Mouse (Mus musculus) thymus, adult 2 months (tissue): ENCODE measurements around the gene Tuba8. TPM values are rescaled to one million over a fixed set of nuclear protein-coding genes. Genes with fewer than 3 reads are reported as not detected.

Source experiments
- DNase-seq: peaks from one replicate; pipeline ENCODE4 v3.0.0; 2021
- H3K27ac ChIP-seq: fragments of 200-500 bp; 2 replicates; pipeline ENCODE4 v1.5.1; 2012; ENCODE audit warnings: low read length, control low read depth; ENCODE audit not compliant: control insufficient read depth, insufficient read depth
- H3K27me3 ChIP-seq: fragments of 200-500 bp; 2 replicates; pipeline ENCODE4 v1.6.1; 2012; ENCODE audit warnings: mild to moderate bottlenecking, low read length, moderate library complexity, mixed read lengths; ENCODE audit not compliant: control insufficient read depth, insufficient read depth
- H3K36me3 ChIP-seq: fragments of 200-500 bp; 2 replicates; pipeline ENCODE4 v1.6.1; 2012; ENCODE audit warnings: mild to moderate bottlenecking, low read length, moderate library complexity; ENCODE audit not compliant: control insufficient read depth, insufficient read depth
- H3K4me1 ChIP-seq: fragments of 200-500 bp; replicated peaks from 2 replicates; pipeline ENCODE4 v1.6.1; 2012; ENCODE audit warnings: low read length; ENCODE audit not compliant: control insufficient read depth, insufficient read depth
- H3K4me3 ChIP-seq: fragments of 200-500 bp; 2 replicates; pipeline ENCODE4 v1.5.1; 2012; ENCODE audit warnings: mild to moderate bottlenecking, low read length, control low read depth, moderate library complexity; ENCODE audit not compliant: control insufficient read depth, insufficient read depth
- CTCF ChIP-seq: fragments of 200-500 bp; IDR thresholded peaks from 2 replicates; pipeline ENCODE4 v1.5.1; 2012; ENCODE audit warnings: mild to moderate bottlenecking, control low read depth, low read length, moderate library complexity, borderline replicate concordance; ENCODE audit not compliant: control insufficient read depth, poor library complexity, insufficient read depth; ENCODE audit errors: extremely low read depth
- POLR2A ChIP-seq: fragments of 200-500 bp; IDR thresholded peaks from 2 replicates; pipeline ENCODE4 v1.6.1; 2012; ENCODE audit warnings: mild to moderate bottlenecking, low read length, control low read depth, moderate library complexity; ENCODE audit not compliant: control insufficient read depth, poor library complexity, insufficient read depth; ENCODE audit errors: extremely low read depth
- WGBS: fragments of 180-500 bp; shearing (Covaris S2); methylation state at CpG from one replicate; pipeline ENCODE4 v1.1.7; 2018; 5-methylcytosine and 5-hydroxymethylcytosine counted together
- polyA plus RNA-seq: library from polyadenylated mRNA; depleted of rRNA; stranded (reverse); fragments of >200 nt; gene quantifications from 2 replicates; pipeline ENCODE4 v1.2.3, GENCODE M21; 2012; rRNA removed

Gene Tuba8
- polyA plus RNA-seq, 1 experiment = 4.3 TPM

GRCm38 (mm10) chr6:121274356-121274755, 63.9 kb downstream of the Tuba8 start:
- WGBS = 72% methylated on average over 3 of the region's 3 CpGs
- Histone ChIP-seq H3K27ac (no peak overlapping the region), H3K4me1 (peaks cover 3% of the 10 kb centered on the region), H3K36me3 (no peaks in the 10 kb centered on the region), H3K27me3 (no peaks in the 10 kb centered on the region), H3K4me3 (no peak overlapping the region)
- peak; percentile 62 for DNase-seq
- TF ChIP-seq POLR2A = no peak
- no peak for TF ChIP-seq CTCF

Other genes with a start within 250 kb of the Tuba8 start
- gene Mical3, start 79.7 kb upstream of the Tuba8 start, polyA plus RNA-seq = 16.2 TPM in 2 replicates
- gene Pex26, start 27.0 kb upstream of the Tuba8 start, polyA plus RNA-seq = 29.3 and 31.7 TPM in 2 replicates
- gene Usp18, start 35.2 kb downstream of the Tuba8 start, polyA plus RNA-seq = 30.0 and 43.4 TPM in 2 replicates
- gene Slc6a13, start 89.5 kb downstream of the Tuba8 start, polyA plus RNA-seq = 1.9 and 2.4 TPM in 2 replicates
- gene Slc6a12, start 132.4 kb downstream of the Tuba8 start, polyA plus RNA-seq = 0.43 and 0.70 TPM in 2 replicates